Mouse (Mus musculus) ES-Bruce4 (cell line): ENCODE measurements around the gene Ninj2.

Experiments
- CTCF ChIP-seq: IDR thresholded peaks from one replicate; pipeline ENCODE4 v1.8.1; 2011; ENCODE audit warnings: low read depth, low read length
- EP300 ChIP-seq: IDR thresholded peaks from 2 replicates; pipeline ENCODE4 v1.6.1; 2011; ENCODE audit warnings: low read depth, low read length; ENCODE audit not compliant: insufficient read depth
- POLR2A ChIP-seq: IDR thresholded peaks from one replicate; pipeline ENCODE4 v1.8.1; 2011; ENCODE audit warnings: low read length; ENCODE audit not compliant: insufficient read depth

GRCm38 (mm10) chr6:120114698-120115097 lies 21.5 kb downstream of the Ninj2 start:
- TF ChIP-seq CTCF (no peak), POLR2A (no peak), EP300 (no peak)
